Mouse (Mus musculus): Measurements from ENCODE around the gene Scgb1b30.
A peak's percentile ranks its signal among the peaks of the same experiment; 100 is the strongest.
"Not testable (repeated sequence)": the region's sequence is repeated elsewhere in the genome, so short reads cannot be mapped to it uniquely, and the experiment has no call there.

Scgb1b30 gene

DNA sequence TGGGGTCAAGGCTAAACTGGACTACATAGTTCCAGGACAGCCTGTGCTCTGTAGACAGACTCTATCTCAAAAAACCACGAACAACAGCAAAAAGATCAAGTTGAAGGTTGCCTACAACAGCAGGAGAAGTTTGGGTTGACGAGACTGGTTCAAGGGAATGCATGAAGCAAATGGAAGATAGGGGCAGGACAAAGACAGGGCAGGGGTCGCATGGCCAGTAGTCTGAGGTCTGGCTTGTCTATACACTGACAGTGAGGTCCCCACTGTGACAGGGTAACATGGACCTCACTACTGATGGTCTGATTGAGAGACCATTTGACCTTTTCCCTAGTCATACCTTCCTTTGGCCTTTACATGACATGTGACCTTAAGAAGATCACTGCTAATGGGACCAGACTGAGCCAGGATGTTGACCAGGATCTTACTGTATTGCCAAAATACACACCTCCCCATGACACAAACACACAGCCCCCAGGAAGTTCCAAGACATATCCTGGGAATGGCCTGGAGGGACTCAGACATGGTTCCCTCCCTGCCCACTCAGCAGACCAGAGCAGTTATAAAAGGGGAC is at the start of gene Scgb1b30:
Gene Scgb1b30 (plus strand): TSS at position 521 of the 571 bp plus-strand sequence.
- DNase-seq (ENCODE audit: low spot score) = no peak

DNA sequence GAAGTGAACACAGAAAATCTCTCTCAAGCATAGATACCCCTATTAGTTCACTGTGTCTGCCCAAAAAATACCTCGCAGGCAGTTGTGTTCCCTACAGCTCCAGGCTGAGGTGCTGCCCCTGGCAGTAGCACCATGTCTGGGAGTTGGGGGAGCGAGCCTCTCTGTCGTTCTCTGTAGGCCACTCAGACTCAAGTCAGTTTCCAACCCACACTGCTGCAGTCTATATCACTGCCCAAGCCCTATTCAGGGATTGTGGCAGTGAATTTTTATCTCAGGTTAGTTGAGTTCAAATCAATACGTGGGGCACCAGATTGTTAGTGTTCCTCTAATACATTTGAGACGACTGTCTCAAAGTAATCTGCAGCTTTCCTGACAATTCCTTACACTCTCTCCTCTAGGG is 27.1 kb upstream of the Scgb1b30 start:
- not testable (repeated sequence) for DNase-seq (ENCODE audit: low spot score)

DNA sequence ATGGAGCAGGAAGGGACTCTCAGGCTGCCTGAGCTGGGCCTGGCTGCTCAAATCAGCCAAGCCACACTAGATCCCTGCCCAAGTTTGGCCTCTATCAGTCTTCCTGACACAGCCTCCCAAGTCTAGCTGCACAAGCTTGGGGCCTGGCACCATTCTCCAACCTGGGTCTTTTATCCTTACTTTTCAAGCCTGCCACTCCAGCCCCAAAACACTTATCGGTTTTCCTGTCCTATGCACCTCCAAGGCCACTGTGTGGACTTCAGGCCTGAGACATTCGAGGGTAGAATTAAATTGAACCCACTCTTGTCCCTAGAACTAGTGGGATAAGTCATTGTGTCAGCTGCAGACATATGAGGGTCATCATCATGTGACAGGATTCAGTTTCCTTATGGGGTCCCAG is 4.8 kb downstream of the Scgb1b30 start:
- no peak for DNase-seq (ENCODE audit: low spot score)

DNA sequence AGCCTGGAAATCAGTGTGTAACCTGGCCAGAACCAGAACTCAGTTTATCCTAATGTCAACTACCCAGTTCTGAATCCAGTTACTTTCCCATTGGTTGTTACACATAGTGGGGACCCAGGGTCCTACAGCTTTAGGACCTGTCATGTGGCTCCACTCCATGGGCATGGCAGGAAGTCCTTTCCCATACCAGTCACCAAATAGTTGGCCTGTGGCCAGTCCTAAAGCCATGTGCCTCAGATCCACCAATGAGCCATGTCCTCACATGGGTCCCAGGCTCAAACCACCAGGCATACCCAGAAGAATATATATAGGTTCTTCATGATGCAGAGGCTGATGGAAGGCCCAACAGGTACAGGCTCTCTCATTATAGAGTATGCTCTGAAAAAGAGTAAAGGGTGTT is 6.0 kb downstream of the Scgb1b30 start:
- no peak for DNase-seq (ENCODE audit: low spot score)

DNA sequence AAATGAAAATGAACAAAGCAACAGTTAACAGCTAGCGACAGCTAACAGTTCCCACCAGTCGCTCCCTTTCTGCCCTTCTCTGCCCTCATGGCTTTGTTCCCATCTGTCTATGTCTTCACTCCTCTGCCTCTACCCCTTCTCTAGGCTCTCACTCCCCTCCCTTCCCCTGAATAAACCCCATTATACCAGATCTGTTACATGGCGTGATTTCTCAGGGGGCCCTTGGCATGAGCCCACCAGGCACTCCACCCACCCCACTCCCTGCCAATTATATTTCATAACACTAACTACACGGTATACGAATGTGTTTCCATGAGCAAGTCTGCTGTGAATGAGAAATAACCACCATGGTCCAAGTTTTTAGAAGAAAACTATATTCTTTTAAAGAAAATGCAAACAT is 14.0 kb downstream of the Scgb1b30 start:
- no peak for DNase-seq (ENCODE audit: low spot score)

DNA sequence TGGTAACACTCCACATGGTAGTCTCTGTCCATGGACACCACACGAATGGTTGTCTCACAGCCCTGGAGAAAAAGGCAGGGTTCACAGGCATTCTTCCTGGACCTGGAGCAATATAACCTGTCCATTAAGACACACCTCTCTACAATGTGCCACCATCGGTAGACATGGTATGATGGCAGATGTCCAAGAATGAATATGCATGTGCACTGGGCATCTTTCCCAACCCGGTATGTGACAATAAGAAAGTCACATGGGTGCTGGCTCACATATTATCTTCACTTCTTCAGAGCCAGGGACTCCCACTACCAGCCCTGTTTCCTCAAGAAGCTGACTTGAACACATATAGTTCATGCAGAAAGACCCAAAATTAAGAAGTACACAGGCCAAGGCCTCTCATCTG is 21.4 kb downstream of the Scgb1b30 start:
- no peak for DNase-seq (ENCODE audit: low spot score)

DNA sequence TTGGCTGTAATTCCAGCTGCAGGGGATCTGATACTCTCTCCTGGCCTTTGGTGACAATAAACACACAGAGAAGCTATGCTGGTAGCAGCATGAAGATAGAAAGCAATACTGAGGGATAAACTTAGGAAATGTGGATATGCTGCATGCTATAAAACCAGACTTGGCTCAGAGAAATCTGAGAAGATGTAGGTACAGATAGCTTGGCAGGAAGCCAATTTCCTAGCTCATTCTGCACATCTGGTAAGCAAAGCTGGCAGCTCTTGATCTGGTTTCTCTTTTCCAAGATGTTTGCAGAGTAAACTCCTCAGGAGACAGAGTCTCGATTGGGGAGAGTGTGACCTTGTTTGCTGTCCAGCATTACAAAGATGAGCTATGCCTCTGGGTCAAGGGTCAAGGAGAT is 25.4 kb downstream of the Scgb1b30 start:
- not testable (repeated sequence) for DNase-seq (ENCODE audit: low spot score)

DNA sequence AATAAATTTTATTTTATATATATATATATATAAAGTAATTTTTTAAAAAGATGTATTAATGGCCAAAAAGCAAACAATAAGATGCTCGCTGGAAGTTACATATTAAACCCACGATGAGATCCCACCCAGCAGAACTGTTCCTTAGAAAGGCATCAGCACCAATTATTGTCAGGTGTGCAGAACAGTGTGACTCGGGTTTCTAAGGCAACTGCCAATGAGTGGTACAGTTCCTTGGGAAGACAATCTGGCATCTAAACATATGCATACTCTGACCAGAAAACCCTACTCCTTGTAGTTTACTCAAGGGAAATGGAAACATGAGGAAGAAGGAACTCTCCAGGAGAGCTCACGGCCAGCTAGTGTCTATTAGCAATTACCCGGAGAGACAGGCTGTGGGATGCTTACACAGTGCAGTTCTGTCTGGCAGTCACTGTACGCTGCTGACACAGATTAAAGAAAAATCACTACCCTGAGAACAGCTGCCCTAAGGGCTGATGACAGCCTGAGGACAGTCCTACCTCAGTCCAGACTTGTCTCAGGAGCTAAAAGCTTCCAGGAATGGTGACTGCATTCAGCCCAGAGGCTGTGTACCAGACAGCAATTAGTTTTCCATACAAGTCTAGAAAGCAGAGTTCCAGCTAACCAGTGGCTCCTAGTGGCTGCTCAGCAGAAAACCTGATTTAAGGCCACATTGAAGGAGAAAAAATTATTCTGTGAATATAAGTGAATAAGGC is 27.9 kb downstream of the Scgb1b30 start:
- no peak for DNase-seq (ENCODE audit: low spot score)

DNA sequence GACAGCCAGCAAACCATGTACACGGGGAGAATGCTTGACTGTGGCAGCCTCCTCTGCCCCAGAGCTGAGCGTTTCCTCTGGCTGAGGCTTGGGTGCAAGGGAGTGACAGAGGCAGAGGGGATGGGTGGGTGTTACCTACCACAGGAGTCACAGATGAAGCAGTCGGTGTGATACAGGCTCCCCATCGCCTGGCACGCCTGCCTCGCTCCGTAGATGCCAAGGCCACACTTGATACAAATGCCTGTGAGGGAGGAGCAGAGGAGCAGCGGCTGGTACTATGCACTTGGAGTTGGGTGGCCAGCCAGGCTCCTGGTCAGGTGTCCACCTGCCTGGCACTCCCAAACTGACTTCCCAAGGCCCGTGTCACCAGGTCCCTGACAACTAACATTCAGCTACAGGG is 30.1 kb downstream of the Scgb1b30 start:
- no peak for DNase-seq (ENCODE audit: low spot score)

DNA sequence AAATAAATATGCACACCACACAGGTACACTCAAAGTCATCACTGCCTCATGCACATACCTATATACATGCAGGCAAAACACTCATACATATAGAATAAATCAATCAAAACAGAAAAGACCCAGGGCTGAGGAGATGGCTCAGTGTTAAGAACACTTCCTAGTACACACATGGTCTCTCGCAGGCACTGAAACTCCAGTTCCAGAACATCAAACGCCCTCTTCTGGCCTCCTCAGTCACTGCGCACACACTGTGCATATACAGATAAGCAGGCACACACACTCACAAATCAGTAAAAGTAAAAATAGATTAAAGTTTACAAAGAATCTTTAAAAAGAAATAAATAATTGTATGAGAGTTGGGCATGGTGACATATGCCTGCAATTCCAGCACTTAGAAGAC is 31.1 kb downstream of the Scgb1b30 start:
- no peak for DNase-seq (ENCODE audit: low spot score)

DNA sequence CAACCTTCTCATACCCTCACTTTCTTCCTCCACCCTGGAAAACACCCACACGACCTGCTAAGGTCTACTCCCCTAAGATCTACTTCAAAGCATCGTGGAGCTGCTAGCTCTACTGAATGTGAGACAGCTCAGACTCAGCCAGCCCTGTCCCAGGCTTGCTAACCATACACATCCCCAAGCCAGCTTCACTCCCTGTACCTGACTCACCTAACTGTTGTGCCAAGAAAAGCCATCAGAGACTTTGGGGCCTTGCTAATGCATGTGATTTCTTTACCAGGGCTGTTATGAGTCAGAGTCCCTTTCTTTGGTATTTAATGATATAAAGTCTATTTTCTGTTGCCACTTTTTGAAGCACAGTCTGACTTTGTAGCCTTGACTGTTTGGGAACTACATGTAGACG is 35.9 kb downstream of the Scgb1b30 start:
- DNase-seq (ENCODE audit: low spot score) = no peak

DNA sequence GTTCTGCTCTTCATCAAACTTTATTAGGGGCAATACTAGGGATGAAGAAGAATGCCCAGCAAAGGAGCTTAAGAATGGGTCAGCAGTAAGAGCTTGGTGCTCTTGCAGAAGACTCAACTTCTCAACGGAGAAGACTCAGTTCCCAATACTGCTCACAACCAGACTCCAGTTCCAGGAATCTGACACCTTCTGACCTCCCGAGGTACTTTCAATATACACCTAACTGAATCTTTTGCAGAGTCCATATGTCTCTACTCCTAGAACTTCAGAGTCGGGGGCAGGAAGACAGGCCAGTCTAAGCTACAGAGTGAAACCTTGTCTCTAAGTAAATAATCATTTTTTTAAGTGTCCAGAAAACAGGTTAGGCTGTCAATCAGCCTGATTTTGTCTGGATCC is 36.7 kb downstream of the Scgb1b30 start:
- DNase-seq (ENCODE audit: low spot score) = no peak

DNA sequence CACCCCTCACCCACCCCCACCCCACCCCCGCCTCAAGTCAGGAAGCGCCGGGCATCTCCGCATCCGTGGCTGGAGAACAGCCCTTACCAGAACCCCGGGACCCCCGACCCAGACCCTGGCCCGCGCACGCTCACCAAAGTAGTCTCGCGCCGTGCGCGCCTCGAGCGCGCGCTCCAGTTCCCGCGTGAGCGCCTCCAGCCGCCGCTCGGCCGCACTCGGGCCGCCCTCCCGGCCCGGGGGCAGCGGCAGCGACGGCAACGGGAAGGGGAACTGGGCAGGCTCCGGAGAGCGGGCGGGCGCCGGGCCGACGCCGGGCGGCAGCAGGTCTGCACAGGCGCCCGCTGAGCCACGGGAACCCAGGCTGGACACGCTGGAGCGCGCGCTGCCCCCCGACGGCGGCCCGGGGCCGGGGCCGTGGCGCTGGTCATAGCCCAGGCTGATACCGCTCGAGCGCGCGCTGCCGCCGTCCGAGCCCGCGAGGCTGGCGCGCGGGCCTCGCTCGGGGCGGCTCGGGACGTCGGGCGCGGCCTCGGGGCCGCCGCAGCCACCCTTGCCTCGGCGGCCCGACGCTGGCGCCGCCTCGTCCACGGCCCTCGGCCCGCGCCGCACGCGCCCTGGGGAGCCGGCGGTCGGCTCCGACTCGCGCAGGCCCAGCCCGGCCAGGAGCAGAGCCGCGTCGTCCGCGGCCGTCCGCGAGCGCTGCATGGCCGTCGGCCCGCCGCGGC is 37.3 kb downstream of the Scgb1b30 start:
- DNase-seq (ENCODE audit: low spot score) = no peak

DNA sequence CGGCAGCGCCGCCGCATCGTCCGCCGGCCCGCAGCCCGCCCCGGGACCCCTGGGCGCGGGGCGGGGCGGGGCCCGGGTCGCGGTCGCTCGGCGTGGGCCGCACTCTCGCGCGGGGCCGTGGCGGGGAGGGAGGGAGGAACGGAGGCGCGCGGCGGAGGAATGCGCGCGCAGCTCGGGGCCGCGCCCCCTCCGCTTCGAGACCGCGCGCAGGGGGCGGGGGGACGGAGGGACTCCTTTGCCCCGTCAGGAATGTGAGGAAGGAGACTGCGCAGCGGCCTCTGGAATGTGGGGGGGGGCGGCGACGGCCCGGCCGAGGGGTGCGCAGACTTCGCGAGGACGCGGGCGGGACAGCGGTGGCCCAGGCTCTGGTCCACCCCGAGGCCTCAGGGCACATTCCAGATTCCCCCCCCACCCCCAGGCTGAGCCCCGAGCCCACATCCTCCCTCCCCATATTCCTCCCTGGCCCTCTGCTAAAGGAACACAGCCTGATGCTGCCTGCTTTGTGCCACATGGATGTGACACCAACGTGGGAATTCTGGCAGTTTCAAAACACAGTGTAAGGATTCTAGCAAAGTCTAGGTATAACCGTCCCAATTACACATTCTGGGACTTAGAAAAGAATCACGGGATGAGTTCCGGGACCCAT is 38.0 kb downstream of the Scgb1b30 start, which contains the start of gene Wtip:
Gene Wtip (minus strand): TSS at position 152 of the 646 bp plus-strand sequence.
- DNase-seq (ENCODE audit: low spot score) = peak; percentile 50

DNA sequence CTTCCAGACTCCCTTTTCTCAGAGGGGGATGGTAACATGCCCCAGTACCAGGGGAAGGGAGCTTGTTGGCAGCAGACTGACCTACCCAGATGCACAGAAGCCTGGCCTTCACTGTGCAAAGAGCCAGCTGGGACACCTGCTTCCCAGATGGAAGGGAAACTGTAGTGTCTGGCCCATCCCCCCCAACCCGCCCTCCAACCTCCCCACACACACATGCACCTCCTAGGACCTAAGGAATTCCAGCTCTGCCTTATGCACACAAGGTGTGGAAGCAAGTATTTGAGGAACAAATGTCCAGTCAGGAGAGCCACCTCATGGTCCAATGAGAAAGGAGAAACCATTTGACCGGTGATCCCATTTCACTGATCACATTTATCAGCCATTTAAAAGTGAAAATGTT is 39.1 kb downstream of the Scgb1b30 start:
- DNase-seq (ENCODE audit: low spot score) = no peak

DNA sequence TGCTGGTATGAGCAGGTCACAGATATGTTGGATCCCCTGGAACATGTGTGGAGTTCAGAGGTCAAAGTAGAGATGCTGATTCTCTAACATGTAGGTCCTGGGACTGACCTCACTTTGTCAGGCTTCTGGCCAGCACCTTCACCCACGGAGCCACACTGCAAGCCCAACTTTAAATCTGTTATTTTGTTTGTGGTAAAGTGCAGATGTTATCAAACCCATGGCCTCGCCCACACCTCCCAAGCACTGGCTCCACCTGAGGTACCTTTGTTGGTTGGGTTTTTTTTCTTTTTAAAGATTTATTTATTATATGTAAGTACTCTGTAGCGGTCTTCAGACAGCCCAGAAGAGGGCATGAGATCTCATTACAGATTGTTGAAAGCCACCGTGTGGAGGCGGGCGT is 44.3 kb downstream of the Scgb1b30 start:
- no peak for DNase-seq (ENCODE audit: low spot score)

DNA sequence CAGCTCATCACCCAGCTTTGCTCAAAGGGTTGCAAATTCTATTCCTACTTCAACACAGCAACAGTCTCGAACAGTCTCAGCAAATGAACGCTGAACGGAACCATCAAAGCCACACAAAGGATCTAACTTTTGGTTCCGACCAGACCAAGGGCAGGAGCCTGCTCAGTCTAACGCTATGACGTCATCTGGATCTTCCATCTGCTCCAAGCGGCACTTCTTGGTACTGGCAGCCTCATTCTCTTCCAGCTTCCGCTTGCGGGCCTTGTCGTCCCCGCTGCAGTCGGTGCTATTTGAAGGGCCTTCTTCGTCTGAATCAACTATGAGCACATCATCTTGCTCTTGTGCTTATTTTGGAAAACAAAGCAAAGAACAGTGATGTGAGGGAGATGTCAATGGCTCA is 45.9 kb downstream of the Scgb1b30 start:
- DNase-seq (ENCODE audit: low spot score) = no peak

DNA sequence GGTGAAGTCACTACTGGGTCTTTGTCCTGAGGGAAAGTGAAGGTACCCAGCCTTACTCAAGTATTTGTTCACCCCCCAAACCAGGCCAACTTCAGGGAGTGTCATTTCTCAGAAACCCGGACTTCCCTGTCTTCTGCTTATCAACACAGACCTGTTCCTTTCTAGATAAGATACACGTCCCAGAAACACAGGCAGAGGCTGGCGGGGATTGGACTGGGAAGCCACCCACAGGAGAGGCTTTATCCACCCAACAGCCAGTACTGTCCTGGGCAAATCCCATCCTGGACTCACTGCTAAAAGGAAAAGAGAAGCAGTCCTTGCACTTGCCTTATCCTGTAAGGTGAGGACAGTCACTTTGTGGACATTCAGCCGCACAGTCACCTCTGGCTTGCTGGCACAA is 52.0 kb downstream of the Scgb1b30 start:
- no peak for DNase-seq (ENCODE audit: low spot score)
